31 mouse cellular contexts compared by ENCODE assay signal in genomic region chr2:155735080-155735479, GRCm38 (mm10). TPM values are rescaled to one million over a fixed set of nuclear protein-coding genes. Genes with fewer than 3 reads are reported as not detected.
DNase-seq lines count a peak whose midpoint lies in the region; ATAC-seq and TF ChIP-seq lines count a peak whose summit lies in the region.
"Had no signal": no experiment of that assay in that cellular context is flagged by ENCODE, and none has a peak within 500 bp of the region (broad histone marks: within the 10 kb centered on the region; RNA-seq: fewer than 3 reads in every experiment).

No protein-coding gene starts in this region.

- peak; percentile 42 for DNase-seq in gastrocnemius, postnatal 25 days
- no peak for DNase-seq in gastrocnemius, postnatal 14 days
- peak; percentile 18 for DNase-seq in kidney, adult 2 months
- no peak for DNase-seq in kidney, adult 9 months
- DNase-seq in right cerebral cortex, postnatal 25 days, result no peak
- DNase-seq: adrenal gland, adult 8-10 months; B cell, adult 2 months; cerebellum, adult 8-10 months; cerebellum, postnatal 36 days; embryo, embryonic 11 days; lung, adult 18-20 months; lung, postnatal 14 days; right cerebral cortex, adult 18-20 months; thymus, postnatal 14 days had no signal

- H3K36me3 ChIP-seq in kidney, adult 2 months (ENCODE audit: control insufficient read depth, insufficient read depth, low read length), result no peaks in the 10 kb centered on the region
- H3K36me3 ChIP-seq in stomach, embryonic 16.5 days (ENCODE audit: control insufficient read depth, insufficient read depth, low read length), result no peaks in the 10 kb centered on the region
- H3K36me3 ChIP-seq: embryonic facial prominence, embryonic 15.5 days; forebrain, embryonic 15.5 days; G1E; heart, embryonic 15.5 days; hindbrain, embryonic 12.5 days; limb, embryonic 13.5 days; liver, embryonic 12.5 days; midbrain, embryonic 12.5 days; neural tube, embryonic 15.5 days had no signal

- no peak for ATAC-seq in stomach, embryonic 16.5 days (ENCODE audit: insufficient read depth, low FRiP score)
- ATAC-seq: forebrain, embryonic 15.5 days; intestine, postnatal 0 days; liver, embryonic 12.5 days; Patski had no signal

- H3K9ac ChIP-seq in stomach, embryonic 16.5 days (ENCODE audit: low read length), result no peak overlapping the region
- H3K9ac ChIP-seq: embryonic facial prominence, embryonic 15.5 days; forebrain, embryonic 15.5 days; heart, embryonic 15.5 days; hindbrain, embryonic 12.5 days; limb, embryonic 13.5 days; liver, embryonic 12.5 days; midbrain, embryonic 12.5 days; neural tube, embryonic 15.5 days had no signal

- H3K27ac ChIP-seq in kidney, adult 2 months (ENCODE audit: insufficient read depth, low read depth, low read length), result no peak overlapping the region
- 0 out of 2 replicates have a peak overlapping the region, but pooled peaks have one; percentile 26 for H3K27ac ChIP-seq in brown adipose tissue, adult 24 weeks (replicated peaks; ENCODE audit: low read depth, low read length)
- H3K27ac ChIP-seq in stomach, embryonic 16.5 days (ENCODE audit: low read length), result 0 out of 2 replicates have a peak overlapping the region, but pooled peaks have one; percentile 24
- H3K27ac ChIP-seq: embryonic facial prominence, embryonic 15.5 days; forebrain, embryonic 15.5 days; heart, embryonic 15.5 days; hindbrain, embryonic 12.5 days; limb, embryonic 13.5 days; liver, embryonic 12.5 days; midbrain, embryonic 12.5 days; neural tube, embryonic 15.5 days had no signal

- H3K4me3 ChIP-seq in kidney, adult 2 months (ENCODE audit: insufficient read depth, low read depth, low read length), result no peak overlapping the region
- no peak overlapping the region for H3K4me3 ChIP-seq in brown adipose tissue, adult 24 weeks (ENCODE audit: insufficient read depth, low read depth, low read length)
- no peak overlapping the region for H3K4me3 ChIP-seq in stomach, embryonic 16.5 days (replicated peaks; ENCODE audit: low read length)
- H3K4me3 ChIP-seq: embryonic facial prominence, embryonic 15.5 days; forebrain, embryonic 15.5 days; heart, embryonic 15.5 days; hindbrain, embryonic 12.5 days; limb, embryonic 13.5 days; liver, embryonic 12.5 days; midbrain, embryonic 12.5 days; neural tube, embryonic 15.5 days had no signal

- WGBS in kidney, adult 2 months, result 59% methylated on average over 5 of the region's 5 CpGs
- WGBS in stomach, embryonic 16.5 days, result 52% methylated on average over 5 of the region's 5 CpGs

- no peaks in the 10 kb centered on the region for H3K4me1 ChIP-seq in kidney, adult 2 months (ENCODE audit: control insufficient read depth, insufficient read depth, low read length)
- no peaks in the 10 kb centered on the region for H3K4me1 ChIP-seq in brown adipose tissue, adult 24 weeks (ENCODE audit: control insufficient read depth, insufficient read depth, insufficient read length, low read length)
- no peaks in the 10 kb centered on the region for H3K4me1 ChIP-seq in stomach, embryonic 16.5 days (ENCODE audit: control insufficient read depth, insufficient read depth, low read length)
- H3K4me1 ChIP-seq: embryonic facial prominence, embryonic 15.5 days; forebrain, embryonic 15.5 days; heart, embryonic 15.5 days; hindbrain, embryonic 12.5 days; limb, embryonic 13.5 days; liver, embryonic 12.5 days; midbrain, embryonic 12.5 days; neural tube, embryonic 15.5 days had no signal

- H3K4me2 ChIP-seq in stomach, embryonic 16.5 days (ENCODE audit: low read depth, low read length), result no peak overlapping the region
- H3K4me2 ChIP-seq: embryonic facial prominence, embryonic 15.5 days; forebrain, embryonic 15.5 days; heart, embryonic 15.5 days; hindbrain, embryonic 12.5 days; limb, embryonic 13.5 days; liver, embryonic 12.5 days; midbrain, embryonic 12.5 days; neural tube, embryonic 15.5 days had no signal

- no peaks in the 10 kb centered on the region for H3K27me3 ChIP-seq in kidney, adult 2 months (replicated peaks; ENCODE audit: control insufficient read depth, insufficient read depth, low read length)
- H3K27me3 ChIP-seq in stomach, embryonic 16.5 days (ENCODE audit: control insufficient read depth, insufficient read depth, low read length), result no peaks in the 10 kb centered on the region
- H3K27me3 ChIP-seq: CH12.LX; embryonic facial prominence, embryonic 15.5 days; forebrain, embryonic 15.5 days; heart, embryonic 15.5 days; hindbrain, embryonic 12.5 days; limb, embryonic 13.5 days; midbrain, embryonic 12.5 days; neural tube, embryonic 15.5 days had no signal

- no peak for TF ChIP-seq CTCF in kidney, adult 2 months (conservative IDR thresholded peaks at IDR 0.05; ENCODE audit: insufficient read depth, insufficient read length, low read depth, low read length)

- intact Hi-C loops in gastrocnemius, postnatal 14 days (cut with DNase I; ENCODE audit: low total_unique reads), result no loop called here

- H3K9me3 ChIP-seq in stomach, embryonic 16.5 days (replicated peaks; ENCODE audit: control insufficient read depth, low read length), result no peaks in the 10 kb centered on the region
- H3K9me3 ChIP-seq: embryonic facial prominence, embryonic 15.5 days; forebrain, embryonic 15.5 days; G1E; heart, embryonic 15.5 days; hindbrain, embryonic 12.5 days; limb, embryonic 13.5 days; liver, embryonic 12.5 days; midbrain, embryonic 12.5 days; neural tube, embryonic 15.5 days had no signal

- no peak for TF ChIP-seq POLR2A in kidney, adult 2 months (IDR thresholded peaks at IDR 0.05; ENCODE audit: low read depth, low read length)

RNA-seq across cellular contexts. Expression of gene Gm17581, which starts 0.6 kb away (rescaled TPM):
- not detected for total RNA-seq in gastrocnemius, postnatal 25 days (2021)
- total RNA-seq in gastrocnemius, postnatal 14 days (2021), result not detected
- polyA plus RNA-seq in kidney, adult 2 months (2012; rRNA removed), result not detected in 2 replicates
- not detected in 2 replicates for polyA plus RNA-seq in brown adipose tissue, adult 24 weeks (2012; ENCODE audit: insufficient read depth, insufficient read length, missing spikeins)
- polyA plus RNA-seq in stomach, embryonic 16.5 days (2015; fragmentation: Nextera tagmentation; extraction: Ambion mirVana), result not detected in 2 replicates
- total RNA-seq: adrenal gland, adult 8-10 months; CH12.LX; G1E; left cerebral cortex, postnatal 14 days; megakaryocyte, adult 5-6 weeks had no signal
- polyA plus RNA-seq: embryonic facial prominence, embryonic 15.5 days; forebrain, embryonic 15.5 days; G1E; gonadal fat pad, adult 2 months; heart, embryonic 15.5 days; hindbrain, embryonic 12.5 days; intestine, postnatal 0 days; limb, embryonic 13.5 days; liver, embryonic 12.5 days; midbrain, embryonic 12.5 days; neural tube, embryonic 15.5 days; Patski had no signal

RNA-seq across cellular contexts. Expression of gene Edem2, which starts 5.8 kb away (rescaled TPM):
- total RNA-seq in gastrocnemius, postnatal 25 days (2021), result 1 to 10 TPM; 3.9 to 5.0 TPM
- 1 to 10 TPM; 6.0 to 6.2 TPM for total RNA-seq in gastrocnemius, postnatal 14 days (2021)
- polyA plus RNA-seq in kidney, adult 2 months (2012; rRNA removed), result 44.9 and 53.7 TPM in 2 replicates
- 13.0 and 13.7 TPM in 2 replicates for polyA plus RNA-seq in brown adipose tissue, adult 24 weeks (2012; ENCODE audit: insufficient read depth, insufficient read length, missing spikeins)
- polyA plus RNA-seq in stomach, embryonic 16.5 days (2015; fragmentation: Nextera tagmentation; extraction: Ambion mirVana), result 112 and 114 TPM in 2 replicates

RNA-seq across cellular contexts. Expression of gene Procr, which starts 15.8 kb away (rescaled TPM):
- 10 to 100 TPM in 1 of 2 experiments, 1 to 10 TPM in 1; 5.9 to 12.4 TPM for total RNA-seq in gastrocnemius, postnatal 25 days (2021)
- 10 to 100 TPM; 10.3 to 12.7 TPM for total RNA-seq in gastrocnemius, postnatal 14 days (2021)
- 3.6 and 3.9 TPM in 2 replicates for polyA plus RNA-seq in kidney, adult 2 months (2012; rRNA removed)
- polyA plus RNA-seq in brown adipose tissue, adult 24 weeks (2012; ENCODE audit: insufficient read depth, insufficient read length, missing spikeins), result 8.5 and 8.6 TPM in 2 replicates
- 18.2 and 23.1 TPM in 2 replicates for polyA plus RNA-seq in stomach, embryonic 16.5 days (2015; fragmentation: Nextera tagmentation; extraction: Ambion mirVana)

RNA-seq across cellular contexts. Expression of gene Mmp24, which starts 40.1 kb away (rescaled TPM):
- total RNA-seq in gastrocnemius, postnatal 25 days (2021), result not detected
- under 1 TPM in 1 of 2 experiments, not detected in 1; 0.08 TPM for total RNA-seq in gastrocnemius, postnatal 14 days (2021)
- polyA plus RNA-seq in kidney, adult 2 months (2012; rRNA removed), result 0.12 and 0.14 TPM in 2 replicates
- not detected in 2 replicates for polyA plus RNA-seq in brown adipose tissue, adult 24 weeks (2012; ENCODE audit: insufficient read depth, insufficient read length, missing spikeins)
- 0.23 and 0.31 TPM in 2 replicates for polyA plus RNA-seq in stomach, embryonic 16.5 days (2015; fragmentation: Nextera tagmentation; extraction: Ambion mirVana)
- polyA plus RNA-seq: G1E had no signal

RNA-seq across cellular contexts. Expression of gene Trpc4ap, which starts 42.9 kb away (rescaled TPM):
- total RNA-seq in gastrocnemius, postnatal 25 days (2021), result 10 to 100 TPM; 84.3 to 86.1 TPM
- total RNA-seq in gastrocnemius, postnatal 14 days (2021), result 10 to 100 TPM; 77.6 to 84.1 TPM
- 110 and 141 TPM in 2 replicates for polyA plus RNA-seq in kidney, adult 2 months (2012; rRNA removed)
- 52.3 and 69.5 TPM in 2 replicates for polyA plus RNA-seq in brown adipose tissue, adult 24 weeks (2012; ENCODE audit: insufficient read depth, insufficient read length, missing spikeins)
- polyA plus RNA-seq in stomach, embryonic 16.5 days (2015; fragmentation: Nextera tagmentation; extraction: Ambion mirVana), result 111 and 115 TPM in 2 replicates

Comparison
In these comparisons a context has a peak if more than half of its experiments do, and no peak if none do; other contexts are left out.
1. DNase-seq: peak in gastrocnemius, postnatal 25 days (single experiment) and kidney, adult 2 months (single experiment); none in gastrocnemius, postnatal 14 days (single experiment), kidney, adult 9 months (single experiment) and right cerebral cortex, postnatal 25 days (single experiment).